Mouse (Mus musculus) embryo, embryonic 10 days (tissue): ENCODE measurements around the gene Dcaf12.

ENCODE experiments used
- DNase-seq: peaks from one replicate; pipeline ENCODE4 v3.0.0-alpha.2; 2015; ENCODE audit warnings: low spot score

The Dcaf12 gene

DNA sequence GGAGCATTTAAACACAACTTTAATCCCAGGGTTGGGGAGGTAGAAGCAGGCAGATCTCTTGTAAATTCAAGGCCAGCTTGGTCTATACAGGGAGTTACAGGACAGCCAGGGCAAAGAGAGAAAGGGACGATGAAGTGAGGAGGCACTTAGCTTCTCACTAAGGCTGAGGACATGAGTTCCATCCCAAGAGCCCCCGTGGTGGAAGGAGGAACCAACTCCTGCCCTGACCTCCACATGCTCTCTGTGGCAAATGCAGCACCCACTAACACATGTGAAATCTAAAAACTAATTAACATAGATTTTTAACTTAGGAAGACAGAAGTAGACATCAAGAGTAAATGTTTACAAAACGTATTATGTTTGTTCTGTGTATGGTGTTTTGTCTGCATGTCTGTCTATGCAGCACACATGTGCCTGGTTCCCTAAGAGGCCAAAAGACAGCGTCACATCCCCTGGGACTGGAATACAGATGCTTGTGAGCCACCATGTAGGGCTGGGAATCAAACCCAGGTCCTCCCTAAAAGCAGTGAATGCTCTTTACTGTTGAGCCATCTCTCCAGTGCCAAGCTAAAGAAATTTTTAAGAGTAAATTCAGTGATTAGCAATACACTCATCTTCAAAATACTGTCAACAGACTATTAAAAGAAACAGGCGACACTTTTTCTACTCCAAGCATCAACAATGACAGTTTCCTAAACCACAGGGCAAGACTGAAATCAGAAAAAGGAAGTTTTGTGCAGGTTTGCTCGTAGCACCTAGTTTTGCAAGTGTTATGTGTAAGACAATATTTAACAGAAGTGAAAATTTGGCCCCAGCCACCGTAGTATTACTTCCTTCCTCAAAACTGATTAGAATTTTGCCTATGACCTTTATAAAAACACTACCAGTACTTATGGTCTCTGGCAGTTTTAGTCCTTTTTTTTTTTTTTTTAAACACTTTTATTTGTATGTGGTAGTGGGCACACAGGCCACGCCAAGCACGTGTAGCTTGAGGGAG is 3.8 kb downstream of the Dcaf12 start:
- DNase-seq, result no peak

DNA sequence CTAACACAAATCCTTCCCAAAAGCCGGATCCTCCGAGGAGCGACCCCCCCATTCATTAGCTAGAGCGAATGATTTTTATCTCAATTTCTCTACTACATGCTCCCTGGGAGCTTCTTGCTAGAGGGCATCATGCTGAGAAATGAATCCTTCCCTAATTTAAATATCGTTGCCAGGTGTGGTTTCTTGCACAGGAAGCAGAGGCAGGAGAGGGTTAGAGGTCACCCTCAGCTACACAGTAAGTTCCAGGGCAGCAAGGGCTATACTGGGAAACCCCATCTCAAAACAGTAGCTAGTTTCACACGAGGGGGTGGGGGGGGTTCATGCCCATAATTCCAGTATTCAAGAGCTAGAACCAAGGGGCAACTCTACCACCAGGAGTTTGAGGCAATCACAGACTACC is 7.3 kb downstream of the Dcaf12 start:
- no peak for DNase-seq

DNA sequence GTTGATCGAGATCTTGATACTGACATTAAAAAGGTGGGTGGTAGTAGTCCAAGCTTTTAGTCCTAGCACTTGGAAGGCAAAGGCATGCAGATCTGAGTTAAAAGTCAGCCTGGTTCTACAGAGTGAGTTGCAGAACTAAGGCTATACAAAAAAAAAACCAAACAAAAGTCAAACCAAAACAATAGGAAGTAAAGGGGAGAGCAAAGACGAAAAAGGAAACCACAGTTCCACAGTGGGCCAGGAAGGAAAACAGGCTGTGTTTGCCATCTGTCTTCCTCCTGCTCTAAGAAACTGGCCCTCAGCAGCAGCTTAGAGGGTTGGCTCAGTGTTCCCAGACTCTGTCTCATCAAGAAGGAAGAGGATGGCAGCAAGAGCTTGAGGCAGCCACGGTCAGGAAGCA is 10.4 kb downstream of the Dcaf12 start:
- no peak for DNase-seq

DNA sequence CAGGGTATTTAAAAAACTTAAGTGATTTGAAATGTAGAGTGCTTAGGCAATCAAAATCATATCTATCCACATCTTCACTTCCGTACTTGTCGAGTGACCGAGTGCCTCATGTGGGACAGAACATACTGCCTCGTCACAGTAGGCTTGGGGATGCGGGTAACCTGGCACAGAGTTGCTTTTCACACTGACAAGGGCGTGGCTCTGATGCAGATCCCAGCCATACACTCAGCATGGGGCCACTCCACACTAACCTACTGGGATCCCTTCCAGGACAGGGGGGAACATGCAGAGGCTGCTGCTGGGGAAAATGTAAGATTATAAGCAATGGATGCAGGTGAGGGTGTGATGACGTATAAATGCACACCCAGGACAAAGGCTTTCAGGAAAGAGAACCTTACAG is 11.0 kb downstream of the Dcaf12 start:
- DNase-seq, result no peak

DNA sequence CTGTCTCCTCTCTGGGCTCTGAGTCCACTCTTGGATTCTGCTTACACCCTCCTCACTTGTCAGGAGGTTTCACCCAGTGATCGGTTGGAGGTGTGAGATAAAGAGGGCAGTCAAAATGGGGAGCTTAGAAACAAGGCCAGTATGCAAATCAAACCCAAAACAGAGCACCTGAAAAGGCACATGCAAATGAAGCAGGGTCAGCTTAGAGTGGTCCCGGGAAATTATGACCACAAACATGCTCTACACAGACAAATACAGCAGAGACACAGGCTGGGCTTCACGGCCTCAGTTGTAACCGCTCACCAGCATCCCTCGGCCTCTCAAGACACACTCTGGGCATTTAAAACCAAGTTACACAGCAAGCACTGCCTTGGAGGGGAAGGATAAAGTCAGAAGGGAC is 15.7 kb downstream of the Dcaf12 start:
- DNase-seq, result no peak

DNA sequence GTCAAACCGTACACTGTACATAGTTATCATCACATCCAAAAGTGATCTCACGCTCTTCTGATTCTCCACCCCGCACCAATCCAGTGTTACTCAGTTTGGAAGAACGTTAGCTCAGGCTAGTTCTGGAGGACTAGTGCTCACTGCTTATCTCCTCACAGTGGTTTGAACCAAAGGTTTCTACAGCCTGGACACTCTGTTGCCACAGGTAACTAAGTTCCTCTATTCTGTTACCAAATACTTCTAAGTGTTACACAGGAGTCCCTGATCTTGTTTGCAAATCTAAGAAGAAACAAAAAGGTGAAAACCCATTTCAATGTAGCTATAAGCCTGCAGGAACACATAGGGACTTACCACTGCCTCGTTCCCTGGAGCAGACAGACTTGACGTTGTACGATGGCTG is 18.7 kb downstream of the Dcaf12 start:
- no peak for DNase-seq

DNA sequence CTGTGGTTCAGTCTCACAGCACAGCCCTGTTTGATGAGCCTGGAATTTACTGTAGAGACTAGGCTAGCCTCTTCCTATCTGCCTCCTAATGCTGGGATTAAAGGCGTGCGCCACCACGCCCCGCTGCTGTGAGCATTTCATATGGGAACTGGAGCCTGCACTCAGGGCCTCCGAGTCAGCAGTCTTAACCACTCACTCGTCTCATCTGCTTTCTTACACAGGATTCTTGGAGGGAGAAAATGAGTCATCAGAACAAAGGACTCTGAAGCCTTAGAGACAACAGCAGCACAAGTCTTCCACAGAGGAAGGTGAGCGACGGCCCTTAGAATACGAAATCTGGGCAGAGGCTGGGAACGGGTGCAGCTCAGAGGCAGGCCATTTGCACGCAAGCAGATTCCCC is 19.2 kb downstream of the Dcaf12 start:
- no peak for DNase-seq

DNA sequence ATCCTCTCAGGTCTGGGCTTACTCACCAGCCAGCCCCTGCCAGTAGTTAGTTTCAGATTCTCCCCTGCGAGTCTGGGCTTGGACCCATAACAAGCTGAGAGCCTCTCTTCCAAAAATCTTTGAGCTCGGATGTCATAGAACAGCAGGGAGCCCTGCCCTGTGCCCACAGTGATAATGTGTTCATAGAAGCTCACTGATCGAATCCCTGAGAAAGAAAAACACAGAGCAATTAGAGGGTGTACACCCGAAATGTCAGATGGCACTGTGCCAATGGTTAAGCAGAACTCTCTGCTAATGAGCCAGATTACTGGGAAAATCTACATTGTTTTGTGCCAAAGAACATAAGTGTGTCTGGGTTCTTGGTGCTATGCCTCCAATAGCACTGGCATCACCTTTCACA is 20.8 kb downstream of the Dcaf12 start:
- DNase-seq, result no peak

DNA sequence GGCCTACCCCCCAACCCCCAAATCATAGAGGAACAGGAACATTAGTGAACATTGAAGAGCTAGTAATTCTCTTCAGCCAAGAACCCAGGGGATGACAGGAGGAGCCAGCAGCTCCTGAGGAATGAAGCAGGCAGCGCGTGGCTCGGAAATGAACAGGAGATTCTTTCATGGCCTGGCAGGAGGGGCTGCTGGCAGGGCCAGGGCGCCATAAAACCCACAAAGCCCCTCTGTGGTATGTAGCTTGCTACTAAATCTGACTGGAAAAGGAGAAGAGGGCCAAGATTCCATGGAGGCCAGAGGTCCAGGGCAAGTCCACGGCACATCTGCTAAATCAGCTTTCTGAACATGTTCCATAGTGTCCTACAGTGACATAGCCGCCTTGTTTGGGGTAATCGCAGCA is 24.9 kb downstream of the Dcaf12 start:
- no peak for DNase-seq

DNA sequence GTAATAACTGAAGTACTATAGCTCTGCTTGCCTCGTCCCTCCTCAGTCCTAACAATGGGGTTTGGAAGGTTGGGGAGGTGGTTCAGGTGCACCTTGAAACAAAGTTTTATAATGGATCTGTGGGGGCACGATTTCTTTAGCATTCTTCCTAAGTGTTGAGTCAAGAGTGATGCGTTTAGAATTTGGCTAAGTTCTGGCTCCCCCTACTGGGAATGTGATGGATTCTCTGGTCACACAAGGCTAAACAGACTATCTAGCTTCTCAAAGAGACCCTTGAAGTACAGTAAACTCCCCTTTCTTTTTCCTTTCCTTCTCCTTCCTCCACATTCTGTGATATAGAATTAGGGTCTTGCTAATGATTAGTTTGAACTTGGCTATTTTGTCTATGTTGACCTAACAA is 28.3 kb downstream of the Dcaf12 start:
- DNase-seq, result peak; percentile 79

DNA sequence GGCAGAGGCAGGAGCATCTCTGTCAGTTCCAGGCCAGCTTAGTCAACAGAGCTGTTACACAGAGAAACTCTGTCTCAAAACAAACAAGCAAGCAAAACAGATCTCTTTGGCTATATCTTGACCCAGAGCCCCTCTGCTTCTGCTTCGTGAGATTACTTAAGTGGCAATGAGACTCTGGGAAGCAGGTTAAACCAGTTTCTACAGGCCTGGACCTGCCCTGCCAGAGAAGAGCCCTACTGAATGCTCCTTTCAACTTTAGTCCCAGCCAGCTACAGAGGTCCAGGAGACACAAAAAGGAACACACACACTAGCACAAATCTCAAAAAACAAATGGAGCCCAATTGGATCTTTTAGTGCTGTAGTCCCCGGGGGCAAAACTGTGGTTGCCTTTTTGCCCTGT is 30.6 kb downstream of the Dcaf12 start:
- DNase-seq, result peak; percentile 25

DNA sequence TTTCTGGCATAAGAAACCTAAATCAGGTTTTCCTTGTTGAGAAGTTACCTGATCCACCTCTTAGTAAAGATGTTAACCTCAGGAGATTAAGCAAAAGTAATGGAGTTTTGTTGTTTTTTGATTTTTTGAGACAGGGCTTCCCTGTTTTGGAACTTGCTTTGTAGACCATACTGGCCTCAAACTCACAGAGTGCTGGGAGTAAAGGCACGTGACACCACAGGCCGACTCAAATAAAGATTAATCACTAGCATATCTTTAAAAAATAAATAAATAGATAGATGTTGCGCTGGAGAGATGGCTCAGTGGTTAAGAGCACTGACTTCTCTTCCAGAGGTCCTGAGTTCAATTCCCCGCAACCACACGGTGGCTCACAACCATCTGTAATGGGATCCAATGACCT is 38.8 kb downstream of the Dcaf12 start:
- DNase-seq, result no peak

DNA sequence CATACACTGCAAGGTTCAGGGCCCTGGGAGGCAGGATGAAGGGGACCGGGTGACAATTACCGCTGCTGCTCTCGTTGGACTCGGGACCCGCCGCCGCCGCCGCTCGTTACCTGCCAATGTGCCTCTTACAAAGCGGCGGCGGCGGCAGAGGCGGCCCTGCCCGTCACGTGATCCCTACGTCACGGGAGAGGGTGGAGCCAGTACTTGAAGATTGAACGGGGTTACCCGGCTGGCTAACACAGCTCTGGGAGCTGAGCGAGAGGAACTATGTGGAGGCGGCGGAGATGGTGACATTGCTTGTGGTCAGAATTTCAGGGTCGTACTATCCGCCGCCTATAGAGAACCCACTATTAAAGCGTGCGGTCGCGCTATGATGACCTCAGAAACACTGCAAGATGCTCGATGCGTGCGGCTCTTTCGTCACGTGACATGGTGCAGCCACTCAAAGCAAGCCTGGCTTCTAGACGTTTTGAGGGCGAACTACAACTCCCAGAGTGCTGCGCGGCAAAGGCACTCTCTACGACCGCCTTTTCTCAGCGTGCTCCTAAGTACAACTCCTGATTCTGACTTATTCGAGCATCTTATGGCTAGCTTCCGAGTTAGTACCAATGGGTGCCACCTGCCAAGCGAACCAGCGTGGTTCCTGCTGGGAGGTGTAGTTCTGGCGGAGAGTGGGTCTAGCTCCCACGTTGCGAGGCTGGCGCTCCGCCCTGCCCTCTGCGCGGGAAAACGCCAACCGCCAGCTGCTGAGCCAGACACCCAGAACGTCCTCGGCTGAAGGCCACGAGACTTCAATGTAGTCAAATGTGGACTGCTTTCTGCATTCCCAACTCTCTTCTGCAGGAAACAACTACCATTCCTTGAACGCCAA is 39.5 kb downstream of the Dcaf12 start, which contains the start of gene Ubap2:
TSS of gene Ubap2 (minus strand) at position 165 of the 871 bp plus-strand sequence.
- DNase-seq, result peak; percentile 100

DNA sequence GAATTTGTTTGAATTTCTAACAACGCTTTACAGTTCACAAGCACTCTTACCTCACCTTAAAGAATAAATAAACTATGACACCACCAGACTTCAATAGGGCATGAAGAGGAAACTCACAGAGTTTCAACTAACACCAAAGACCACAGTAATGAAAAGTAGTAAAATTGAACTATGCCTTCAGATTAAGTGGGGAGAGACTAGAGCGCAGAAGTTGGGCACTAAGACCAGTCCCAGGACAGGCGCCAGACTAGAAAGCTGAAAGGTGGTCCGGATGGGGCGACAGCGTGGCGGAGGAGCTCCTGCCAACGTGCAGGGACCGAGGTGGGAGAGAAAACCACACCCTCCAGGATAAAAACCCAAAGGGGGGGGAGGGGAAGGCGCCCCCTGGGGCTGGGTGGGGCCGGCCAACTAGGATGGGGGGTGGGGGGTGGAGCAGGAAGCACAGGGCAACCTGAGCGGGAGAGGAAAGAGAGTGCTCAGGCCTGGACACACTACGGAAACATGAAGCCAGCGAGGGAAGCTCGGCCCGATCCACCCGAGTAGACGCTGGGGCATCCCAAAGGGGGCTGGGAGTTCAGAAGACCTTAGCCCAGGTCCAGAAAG is 40.2 kb downstream of the Dcaf12 start:
- DNase-seq, result no peak

DNA sequence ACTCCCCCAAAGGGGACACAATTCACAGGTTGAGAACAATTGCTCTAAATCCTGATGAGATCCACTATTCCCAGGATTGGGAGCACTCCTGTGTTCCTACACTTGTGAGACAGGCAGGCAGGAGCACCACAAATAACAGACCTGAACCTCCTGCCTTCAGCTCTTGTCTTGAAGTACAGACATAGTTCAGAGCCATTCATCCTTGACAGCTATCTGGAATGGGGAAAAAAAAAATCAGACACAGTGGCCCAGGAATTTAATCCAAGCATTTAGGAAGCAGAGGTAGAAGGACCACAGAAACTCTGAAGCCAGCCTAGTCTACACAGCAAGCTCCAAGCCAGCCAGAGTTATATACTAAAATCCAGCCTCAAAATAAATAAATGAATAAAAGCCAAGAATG is 46.6 kb downstream of the Dcaf12 start:
- DNase-seq, result no peak

DNA sequence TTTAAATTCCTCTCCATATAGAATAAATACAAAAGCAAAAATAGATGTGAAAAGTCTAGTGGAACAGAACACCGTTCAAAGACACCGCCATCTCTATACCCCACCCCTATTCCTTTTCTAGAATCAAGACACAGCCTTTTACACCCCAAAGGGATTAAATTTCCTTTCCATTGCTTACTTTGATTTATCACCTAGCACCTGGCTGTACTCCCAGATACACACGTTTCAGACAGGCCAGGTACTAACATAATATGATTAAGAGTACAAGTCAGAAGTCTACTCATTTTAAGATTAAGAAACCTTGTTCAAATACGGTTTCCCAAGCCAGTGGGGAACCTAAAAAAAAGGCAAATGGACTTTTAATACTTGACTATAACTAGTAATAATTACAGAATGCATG is 48.3 kb downstream of the Dcaf12 start:
- no peak for DNase-seq

DNA sequence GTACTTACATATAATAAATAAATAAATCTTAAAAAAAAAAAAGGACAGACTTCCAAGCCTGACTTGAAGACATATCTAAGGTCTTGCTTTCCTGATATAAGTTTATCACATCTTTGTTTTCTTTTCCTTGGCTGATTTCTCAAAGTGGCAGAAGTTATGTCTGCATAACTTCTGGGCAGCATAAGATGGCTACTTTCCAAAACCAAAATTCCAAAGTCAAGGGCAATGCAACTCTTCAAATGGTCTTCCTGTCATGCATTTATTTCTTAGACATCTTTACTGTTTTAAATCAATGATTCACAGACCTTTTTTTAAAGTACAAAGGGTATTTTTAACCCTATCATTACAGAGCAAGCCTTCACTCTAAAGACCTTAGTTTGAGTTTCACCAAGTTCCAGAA is 54.0 kb downstream of the Dcaf12 start:
- DNase-seq, result no peak

DNA sequence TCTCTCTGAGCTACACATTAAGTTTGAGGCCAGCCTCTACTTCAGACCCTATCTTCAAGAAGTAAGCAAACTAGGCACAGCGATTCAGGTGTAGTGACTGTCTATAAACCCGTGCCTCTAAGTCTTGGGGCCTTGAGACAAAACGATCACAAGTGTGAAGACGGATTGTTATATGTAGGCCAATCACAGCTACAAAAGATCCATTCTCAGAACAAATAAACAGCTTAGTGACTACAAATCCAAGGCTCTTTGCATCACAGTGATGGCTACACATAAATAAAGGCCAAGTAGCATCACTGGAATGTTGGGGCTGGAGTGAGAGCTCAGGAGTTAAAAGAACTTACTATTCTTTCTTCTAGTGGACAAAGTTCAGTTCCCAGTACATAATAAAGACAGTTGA is 55.7 kb downstream of the Dcaf12 start:
- no peak for DNase-seq

DNA sequence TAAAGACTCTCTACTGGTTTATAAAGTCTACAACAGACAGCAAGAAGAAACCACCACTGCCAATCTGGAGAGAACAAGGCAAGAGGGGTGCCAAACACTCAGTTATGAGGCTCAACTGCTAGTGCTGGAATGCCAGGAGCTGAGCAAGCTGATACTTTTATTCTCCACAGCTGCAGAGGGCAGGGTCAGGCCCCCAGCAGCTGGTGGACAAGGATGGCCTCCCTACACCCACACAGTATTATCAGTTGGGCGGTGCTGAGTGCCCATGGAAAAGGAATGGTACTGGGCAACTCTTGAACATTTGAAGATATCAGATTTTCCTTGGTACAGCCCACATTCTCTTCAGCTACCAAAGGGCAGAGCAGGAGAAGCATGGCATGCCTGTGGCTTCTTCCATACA is 56.9 kb downstream of the Dcaf12 start:
- DNase-seq, result no peak

DNA sequence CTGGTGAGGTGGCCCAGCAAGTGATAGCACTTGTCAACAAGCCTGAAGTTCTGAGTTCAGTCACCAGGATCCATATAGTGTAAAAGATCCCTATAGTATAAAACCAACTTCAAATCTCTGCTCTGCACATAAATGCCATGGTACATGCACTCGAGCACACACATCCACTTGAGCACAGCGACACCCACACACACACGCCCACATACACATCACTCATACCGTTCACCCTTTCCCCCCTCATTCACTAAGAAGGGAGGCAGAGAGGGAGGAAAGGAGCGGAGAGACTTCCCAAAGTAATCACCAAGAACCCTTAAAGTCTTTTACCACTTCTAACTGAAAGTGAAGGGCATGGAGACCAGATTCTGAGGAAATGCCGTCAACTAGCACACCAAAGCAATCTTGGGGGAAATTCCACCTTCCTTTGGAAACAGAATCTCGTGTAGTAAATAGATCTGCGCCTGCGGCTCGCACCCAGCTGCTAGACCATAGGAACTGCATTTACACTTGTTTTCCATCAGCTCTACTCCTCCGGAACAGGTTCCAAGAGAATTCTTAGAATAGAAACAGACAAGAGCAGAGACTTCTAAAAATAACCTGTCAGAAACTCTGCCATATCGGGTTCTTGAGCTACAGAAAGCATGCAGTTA is 59.0 kb downstream of the Dcaf12 start:
- DNase-seq, result no peak

DNA sequence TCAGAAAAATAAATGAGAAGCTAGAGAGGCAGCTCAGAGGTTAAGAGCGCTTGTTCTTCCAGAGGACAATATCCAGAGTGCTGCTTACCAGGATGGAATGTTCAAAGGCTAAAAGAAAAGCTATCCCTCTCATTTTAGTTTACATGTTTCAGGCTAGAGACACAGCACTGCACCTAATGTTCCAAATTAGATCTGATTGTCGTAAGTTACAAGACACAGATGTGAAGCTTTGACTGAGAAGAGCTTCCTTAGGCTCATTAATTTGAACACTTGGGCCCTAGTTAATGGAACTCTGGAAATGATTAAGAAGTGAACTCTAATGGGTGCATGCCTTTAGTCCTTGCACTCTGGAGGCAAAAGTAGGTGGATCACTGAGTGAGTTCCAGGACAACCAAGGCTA is 60.9 kb downstream of the Dcaf12 start:
- DNase-seq, result no peak

DNA sequence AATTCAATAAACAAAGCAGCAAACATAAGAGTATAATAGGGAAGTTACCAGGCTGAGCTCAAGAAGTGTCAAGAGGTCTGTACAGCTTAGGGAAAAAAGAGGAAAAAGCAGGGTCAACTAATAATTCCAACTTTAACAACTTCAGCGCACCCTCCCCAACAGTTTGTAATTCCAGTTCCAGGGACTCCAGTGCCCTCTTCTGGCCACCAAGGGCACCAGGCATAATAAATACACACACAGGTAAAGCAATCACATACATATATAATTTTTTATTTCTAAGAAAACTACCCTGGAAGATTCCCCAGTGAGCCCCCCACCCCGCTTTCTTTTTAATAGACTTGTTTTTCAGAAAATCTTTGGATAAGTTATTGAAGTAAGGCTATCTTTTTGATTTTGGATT is 69.3 kb downstream of the Dcaf12 start:
- DNase-seq, result no peak
